Mouse (Mus musculus) CH12.LX (cell line): ENCODE results near the gene Pard6a. TPM values are rescaled to one million over a fixed set of nuclear protein-coding genes. Genes with fewer than 3 reads are reported as not detected.

ENCODE experiments used
- DNase-seq: peaks from one replicate; pipeline ENCODE4 v3.0.0-alpha.2; 2013; ENCODE audit errors: extremely low read depth
- H3K27ac ChIP-seq: 2 replicates; pipeline ENCODE4 v1.5.1; 2012; ENCODE audit warnings: low read depth, mild to moderate bottlenecking, control low read depth, moderate library complexity; ENCODE audit not compliant: insufficient read depth
- H3K27me3 ChIP-seq: replicated peaks from 2 replicates; pipeline ENCODE3; 2012; ENCODE audit warnings: inconsistent platforms
- H3K36me3 ChIP-seq, 2 experiments: replicated peaks in 1 of 2; 2 replicates each; pipeline versions ENCODE3 to v1.6.1; 2012; ENCODE audit warnings: inconsistent platforms in 1 of 2, low read length in 1 of 2, mild to moderate bottlenecking in 1 of 2, mixed read lengths in 1 of 2, moderate library complexity in 1 of 2; ENCODE audit not compliant: control insufficient read depth in 1 of 2, insufficient read depth in 1 of 2
- H3K4me1 ChIP-seq, 2 experiments: 2 replicates each; pipeline ENCODE4 v1.6.1; 2012; ENCODE audit warnings: inconsistent platforms in 1 of 2, moderate library complexity in 1 of 2; ENCODE audit not compliant: insufficient read depth in 2 of 2, control insufficient read depth in 1 of 2
- H3K4me2 ChIP-seq: 2 replicates; pipeline ENCODE4 v1.6.1; 2012; ENCODE audit warnings: low read depth, mild to moderate bottlenecking, control low read depth; ENCODE audit not compliant: poor library complexity, insufficient read depth, severe bottlenecking
- H3K4me3 ChIP-seq, 3 experiments: fragments of 150-350 bp in 1 of 3; sonication (generic) in 1 of 3; replicated peaks in 1 of 3; 2 replicates each; pipeline versions ENCODE3 to v1.5.1; 2011 to 2012; ENCODE audit warnings: low read depth in 2 of 3, low read length in 2 of 3, mild to moderate bottlenecking in 2 of 3, moderate library complexity in 2 of 3, control low read depth in 1 of 3, improper control_type of control experiment in 1 of 3, inconsistent platforms in 1 of 3, mixed read lengths in 1 of 3; ENCODE audit not compliant: poor library complexity in 1 of 3
- H3K79me2 ChIP-seq: replicated peaks from 2 replicates; pipeline ENCODE4 v1.6.1; 2012; ENCODE audit warnings: mild to moderate bottlenecking, moderate library complexity; ENCODE audit not compliant: control insufficient read depth, poor library complexity, insufficient read depth, severe bottlenecking; ENCODE audit errors: extremely low read depth
- H3K9ac ChIP-seq: 2 replicates; pipeline ENCODE4 v1.6.1; 2012; ENCODE audit warnings: low read depth, mild to moderate bottlenecking, control low read depth, moderate library complexity; ENCODE audit not compliant: insufficient read depth
- H3K9me3 ChIP-seq: replicated peaks from 2 replicates; pipeline ENCODE3; 2012; ENCODE audit warnings: low read length, inconsistent platforms, mixed read lengths
- BHLHE40 ChIP-seq: IDR thresholded peaks from 2 replicates; pipeline ENCODE4 v1.6.1; 2011; ENCODE audit warnings: mild to moderate bottlenecking, low read depth, low read length, improper control_type of control experiment
- CHD1 ChIP-seq: IDR thresholded peaks from 2 replicates; pipeline ENCODE4 v1.6.1; 2012; ENCODE audit warnings: low read depth, low read length, improper control_type of control experiment, inconsistent platforms
- CHD2 ChIP-seq: IDR thresholded peaks from 2 replicates; pipeline ENCODE4 v1.6.1; 2011; ENCODE audit warnings: low read length, improper control_type of control experiment
- CTCF ChIP-seq, 2 experiments: IDR thresholded peaks in 1 of 2; conservative IDR thresholded peaks in 1 of 2; 2 replicates each; pipeline ENCODE4 v1.5.1; 2011 to 2012; ENCODE audit warnings: low read depth in 2 of 2, low read length in 2 of 2, improper control_type of control experiment in 1 of 2, inconsistent platforms in 1 of 2, mild to moderate bottlenecking in 1 of 2, moderate library complexity in 1 of 2
- E2F4 ChIP-seq: IDR thresholded peaks from 2 replicates; pipeline ENCODE4 v1.6.1; 2011; ENCODE audit warnings: low read depth, low read length, improper control_type of control experiment; ENCODE audit not compliant: insufficient replicate concordance
- ELF1 ChIP-seq: IDR thresholded peaks from 2 replicates; pipeline ENCODE4 v1.6.1; 2014; ENCODE audit warnings: low read depth, mild to moderate bottlenecking, inconsistent platforms, low read length, improper control_type of control experiment
- EP300 ChIP-seq: IDR thresholded peaks from 2 replicates; pipeline ENCODE4 v1.6.1; 2011; ENCODE audit warnings: low read length, improper control_type of control experiment
- ETS1 ChIP-seq: conservative IDR thresholded peaks from 2 replicates; pipeline ENCODE4 v1.6.1; 2012; ENCODE audit warnings: low read depth, mild to moderate bottlenecking, inconsistent platforms, low read length, improper control_type of control experiment, moderate library complexity
- GABPA ChIP-seq: IDR thresholded peaks from 2 replicates; pipeline ENCODE4 v1.6.1; 2012; ENCODE audit warnings: low read depth, low read length, improper control_type of control experiment, inconsistent platforms; ENCODE audit not compliant: insufficient replicate concordance
- HCFC1 ChIP-seq: IDR thresholded peaks from 2 replicates; pipeline ENCODE4 v1.6.1; 2012; ENCODE audit warnings: low read depth, mild to moderate bottlenecking, inconsistent platforms, low read length, improper control_type of control experiment
- IRF4 ChIP-seq: IDR thresholded peaks from 2 replicates; pipeline ENCODE4 v1.6.1; 2014; ENCODE audit warnings: low read depth, mild to moderate bottlenecking, inconsistent platforms, low read length, improper control_type of control experiment
- JUN ChIP-seq: IDR thresholded peaks from 2 replicates; pipeline ENCODE4 v1.6.1; 2011; ENCODE audit warnings: low read depth, mild to moderate bottlenecking, low read length, improper control_type of control experiment, moderate library complexity; ENCODE audit not compliant: insufficient read depth
- JUND ChIP-seq: conservative IDR thresholded peaks from 2 replicates; pipeline ENCODE4 v1.6.1; 2011; ENCODE audit warnings: low read depth, low read length, improper control_type of control experiment
- KAT2A ChIP-seq: IDR thresholded peaks from 2 replicates; pipeline ENCODE4 v1.6.1; 2012; ENCODE audit warnings: low read length, improper control_type of control experiment, inconsistent platforms; ENCODE audit not compliant: insufficient replicate concordance
- MAFK ChIP-seq: IDR thresholded peaks from 2 replicates; pipeline ENCODE4 v1.6.1; 2011; ENCODE audit warnings: low read length, improper control_type of control experiment; ENCODE audit not compliant: insufficient replicate concordance
- MAX ChIP-seq: IDR thresholded peaks from 2 replicates; pipeline ENCODE4 v1.6.1; 2011; ENCODE audit warnings: low read length, improper control_type of control experiment
- MAZ ChIP-seq: IDR thresholded peaks from 2 replicates; pipeline ENCODE4 v1.6.1; 2012; ENCODE audit warnings: low read depth, mild to moderate bottlenecking, inconsistent platforms, low read length, improper control_type of control experiment, moderate library complexity
- MEF2A ChIP-seq: IDR thresholded peaks from 2 replicates; pipeline ENCODE4 v1.6.1; 2014; ENCODE audit warnings: low read depth, mild to moderate bottlenecking, inconsistent platforms, low read length, improper control_type of control experiment, borderline replicate concordance
- MXI1 ChIP-seq: IDR thresholded peaks from 2 replicates; pipeline ENCODE4 v1.6.1; 2011; ENCODE audit warnings: mild to moderate bottlenecking, low read depth, low read length, improper control_type of control experiment
- MYC ChIP-seq: IDR thresholded peaks from 2 replicates; pipeline ENCODE4 v1.6.1; 2011; ENCODE audit warnings: low read depth, mild to moderate bottlenecking, improper control_type of control experiment, low read length
- NELFE ChIP-seq: IDR thresholded peaks from 2 replicates; pipeline ENCODE4 v1.6.1; 2011; ENCODE audit warnings: low read depth, low read length, improper control_type of control experiment
- NRF1 ChIP-seq: IDR thresholded peaks from 2 replicates; pipeline ENCODE4 v1.6.1; 2014; ENCODE audit warnings: low read depth, mild to moderate bottlenecking, inconsistent platforms, low read length, improper control_type of control experiment, moderate library complexity
- PAX5 ChIP-seq: IDR thresholded peaks from 2 replicates; pipeline ENCODE4 v1.6.1; 2012; ENCODE audit warnings: low read length, inconsistent platforms, mixed read lengths
- POLR2A ChIP-seq: IDR thresholded peaks from 2 replicates; pipeline ENCODE4 v1.6.1; 2011; ENCODE audit warnings: low read depth, mild to moderate bottlenecking, improper control_type of control experiment, low read length
- POLR2AphosphoS2 ChIP-seq: IDR thresholded peaks from 2 replicates; pipeline ENCODE4 v1.6.1; 2011; ENCODE audit warnings: low read depth, low read length, improper control_type of control experiment
- RAD21 ChIP-seq: IDR thresholded peaks from 2 replicates; pipeline ENCODE4 v1.6.1; 2011; ENCODE audit warnings: low read depth, mild to moderate bottlenecking, low read length, improper control_type of control experiment, moderate library complexity
- SIN3A ChIP-seq: IDR thresholded peaks from 2 replicates; pipeline ENCODE4 v1.6.1; 2012; ENCODE audit warnings: low read length, improper control_type of control experiment, inconsistent platforms
- SMC3 ChIP-seq: IDR thresholded peaks from 2 replicates; pipeline ENCODE4 v1.6.1; 2011; ENCODE audit warnings: low read depth, low read length, improper control_type of control experiment
- TBP ChIP-seq: conservative IDR thresholded peaks from 2 replicates; pipeline ENCODE4 v1.6.1; 2011; ENCODE audit warnings: low read depth, low read length, improper control_type of control experiment
- TCF12 ChIP-seq: IDR thresholded peaks from 2 replicates; pipeline ENCODE4 v1.6.1; 2014; ENCODE audit warnings: low read depth, mild to moderate bottlenecking, inconsistent platforms, low read length, improper control_type of control experiment
- UBTF ChIP-seq: IDR thresholded peaks from 2 replicates; pipeline ENCODE4 v1.6.1; 2012; ENCODE audit warnings: low read depth, mild to moderate bottlenecking, inconsistent platforms, low read length, improper control_type of control experiment, moderate library complexity
- USF1 ChIP-seq: IDR thresholded peaks from 2 replicates; pipeline ENCODE4 v1.6.1; 2014; ENCODE audit warnings: low read depth, mild to moderate bottlenecking, inconsistent platforms, low read length, improper control_type of control experiment
- USF2 ChIP-seq: conservative IDR thresholded peaks from 2 replicates; pipeline ENCODE4 v1.6.1; 2011; ENCODE audit warnings: low read depth, low read length, improper control_type of control experiment
- ZC3H11A ChIP-seq: IDR thresholded peaks from 2 replicates; pipeline ENCODE4 v1.6.1; 2012; ENCODE audit warnings: low read depth, mild to moderate bottlenecking, inconsistent platforms, low read length, improper control_type of control experiment
- ZKSCAN1 ChIP-seq: IDR thresholded peaks from 2 replicates; pipeline ENCODE4 v1.6.1; 2012; ENCODE audit warnings: low read depth, inconsistent platforms, low read length, improper control_type of control experiment, borderline replicate concordance
- ZMIZ1 ChIP-seq: IDR thresholded peaks from 2 replicates; pipeline ENCODE4 v1.6.1; 2012; ENCODE audit warnings: low read depth, mild to moderate bottlenecking, inconsistent platforms, low read length, improper control_type of control experiment
- ZNF384 ChIP-seq: IDR thresholded peaks from 2 replicates; pipeline ENCODE4 v1.6.1; 2012; ENCODE audit warnings: low read depth, low read length, improper control_type of control experiment, inconsistent platforms
- dilution Hi-C: fragments of 300-500 bp; cut with MboI; formaldehyde crosslinking; loops from 2 replicates; pipeline ENCODE4 v1.14.3; 2020; ENCODE audit warnings: low sequenced_read_pairs; ENCODE audit not compliant: extremely low pct_unique_long_range_greater_than_20kb, extremely low pct_ligation_motif_present
- in situ Hi-C: fragments of 300-500 bp; cut with MboI; formaldehyde crosslinking; loops from 3 replicates; pipeline ENCODE4 v1.14.3; 2019; ENCODE audit warnings: low sequenced_read_pairs, low pct_ligation_motif_present, low pct_unique_long_range_greater_than_20kb, mixed read lengths
- polyA plus RNA-seq: library from polyadenylated mRNA; unstranded; fragments of >175 nt; gene quantifications from 2 replicates; pipeline ENCODE4 v1.2.1, GENCODE M21; 2012; ENCODE audit warnings: low read depth; ENCODE audit not compliant: insufficient read length
- total RNA-seq, 2 experiments: library from RNA; depleted of rRNA; stranded (reverse); fragments of 300-350 nt in 1 of 2; fragments of >200 nt in 1 of 2; gene quantifications; 2 replicates each; pipeline ENCODE4 v1.2.3; 2012 to 2014

Pard6a gene
- total RNA-seq (2012; rRNA removed) (17.5 and 32.3 TPM in 2 replicates), total RNA-seq (2014; rRNA removed) (18.9 and 23.3 TPM in 2 replicates), polyA plus RNA-seq (10.0 and 15.9 TPM in 2 replicates)

DNA sequence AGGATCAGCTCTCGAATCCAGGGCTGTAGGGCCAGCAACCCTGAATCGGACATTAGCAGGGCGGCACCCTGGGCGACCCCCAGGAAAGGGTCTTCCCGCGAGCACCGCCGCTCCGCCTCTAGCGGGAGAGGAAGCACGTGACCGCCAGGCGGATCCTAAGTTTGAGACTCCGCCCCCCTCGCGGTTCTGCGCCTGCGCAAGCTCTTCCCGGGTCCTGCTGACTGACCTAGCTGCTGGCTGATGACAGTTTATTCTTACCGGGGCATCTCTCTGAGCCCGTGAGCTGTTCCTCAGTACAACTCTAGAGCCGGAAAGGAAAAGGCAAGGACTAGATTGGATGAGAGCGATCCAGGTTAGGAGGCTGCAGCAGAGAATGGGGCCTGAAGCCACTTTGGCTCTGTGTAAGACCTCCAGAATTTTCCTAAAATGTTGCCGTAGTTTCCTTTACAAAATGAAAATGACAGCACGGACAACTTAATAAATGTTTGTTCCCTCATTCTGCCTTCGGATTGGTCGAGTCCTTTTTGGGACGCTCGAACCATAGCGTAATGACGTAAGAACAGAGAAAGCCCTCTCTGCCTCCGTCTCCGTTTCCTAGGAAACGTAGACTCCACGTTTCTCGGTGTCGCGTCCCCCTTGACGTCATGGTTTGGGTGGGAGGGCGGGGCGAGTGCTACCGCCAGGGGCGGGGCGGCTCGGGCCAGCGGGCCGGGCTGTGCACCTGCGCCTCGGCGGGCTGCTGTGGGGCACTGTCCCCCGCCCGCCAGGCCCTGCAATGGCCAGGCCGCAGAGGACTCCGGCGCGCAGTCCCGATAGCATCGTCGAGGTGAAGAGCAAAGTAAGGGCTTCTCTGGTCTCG, at the start of gene Pard6a, which contains the start of gene Acd:
Gene Pard6a (plus strand): TSS at position 183 of the 859 bp plus-strand sequence.
Gene Acd (minus strand): TSS at position 137 of the 859 bp plus-strand sequence.
- dilution Hi-C loops: no loop called here
- DNase-seq: peak; percentile 95
- peak within 1 kb of the TSS; percentile 77 to 90 (median 85) for H3K4me3 ChIP-seq
- H3K9me3 ChIP-seq: no peaks in the 10 kb centered on the region
- peak within 1 kb of the TSS; percentile 97 for H3K9ac ChIP-seq
- H3K27me3 ChIP-seq: no peaks in the 10 kb centered on the region
- peak within 1 kb of the TSS; percentile 90 for H3K27ac ChIP-seq
- H3K4me2 ChIP-seq: peak within 1 kb of the TSS; percentile 85
- in situ Hi-C loops: loop anchor here (5.0 to 25.0 kb wide), 2 partner anchors 104 to 336 kb away; no protein-coding TSS in a partner anchor
- H3K36me3 ChIP-seq: peaks cover 50 to 69% of the 10 kb centered on the region in 2 experiments
- no peaks in the 10 kb centered on the region for H3K79me2 ChIP-seq
- peaks cover 8 to 34% of the 10 kb centered on the region in 2 experiments for H3K4me1 ChIP-seq
- TF ChIP-seq MAX: peak; percentile 93
- TF ChIP-seq CHD1: no peak
- TF ChIP-seq ETS1: no peak; the same call in 1 of the 2 replicates
- 0 out of 2 replicates have a peak, but pooled peaks have one; percentile 8 for TF ChIP-seq MEF2A
- TF ChIP-seq EP300: no peak
- no peak for TF ChIP-seq JUND
- TF ChIP-seq GABPA: peak; percentile 47; the same call in 1 of the 2 replicates
- TF ChIP-seq MAZ: no peak
- TF ChIP-seq POLR2AphosphoS2: peak; percentile 52; the same call in 1 of the 2 replicates
- no peak for TF ChIP-seq MAFK
- TF ChIP-seq NELFE: peak; percentile 81
- TF ChIP-seq ZNF384: no peak
- peak; percentile 86 for TF ChIP-seq USF2
- 0 out of 2 replicates have a peak, but pooled peaks have one; percentile 55 for TF ChIP-seq MXI1
- no peak for TF ChIP-seq CTCF (conservative IDR thresholded peaks at IDR 0.05 in 1 of 2, IDR thresholded peaks at IDR 0.05 in 1 of 2; ENCODE audit: low read depth in 2 of 2, low read length in 2 of 2)
- no peak for TF ChIP-seq KAT2A
- no peak for TF ChIP-seq ZKSCAN1
- TF ChIP-seq SMC3: no peak
- no peak for TF ChIP-seq PAX5
- no peak for TF ChIP-seq ZC3H11A
- no peak; the same call in 1 of the 2 replicates for TF ChIP-seq CHD2
- TF ChIP-seq UBTF: no peak
- TF ChIP-seq POLR2A: peak; percentile 75
- TF ChIP-seq SIN3A: peak; percentile 86
- TF ChIP-seq USF1: peak; percentile 90
- 0 out of 2 replicates have a peak, but pooled peaks have one; percentile 48 for TF ChIP-seq TBP
- no peak for TF ChIP-seq TCF12
- TF ChIP-seq MYC: 0 out of 2 replicates have a peak, but pooled peaks have one; percentile 50
- TF ChIP-seq BHLHE40: peak; percentile 91
- peak; percentile 35 for TF ChIP-seq ELF1
- TF ChIP-seq IRF4: no peak; the same call in 1 of the 2 replicates
- peak; percentile 91 for TF ChIP-seq NRF1
- TF ChIP-seq HCFC1: peak; percentile 45
- no peak for TF ChIP-seq RAD21
- TF ChIP-seq ZMIZ1: no peak
- no peak for TF ChIP-seq JUN
- TF ChIP-seq E2F4: no peak
